Mouse (Mus musculus) cerebellum, adult 2 months (tissue): ENCODE results near the gene Pdlim5.

ENCODE experiments used
- CTCF ChIP-seq: fragments of 200-500 bp; IDR thresholded peaks from 2 replicates; pipeline ENCODE4 v1.5.1; 2011; ENCODE audit warnings: low read depth, mild to moderate bottlenecking, control low read depth, low read length, moderate library complexity, borderline replicate concordance; ENCODE audit not compliant: insufficient read depth
- POLR2A ChIP-seq: fragments of 200-500 bp; IDR thresholded peaks from 2 replicates; pipeline ENCODE4 v1.6.1; 2011; ENCODE audit warnings: low read length, control low read depth, borderline replicate concordance; ENCODE audit not compliant: insufficient read depth

- TF ChIP-seq CTCF = no peak
- no peak for TF ChIP-seq POLR2A
Measured at GRCm38 (mm10) chr3:142209057-142209456, 186.4 kb downstream of the Pdlim5 start.
